Mouse (Mus musculus) limb, embryonic 14.5 days (tissue): ENCODE data around the gene Pidd1. TPM values are rescaled to one million over a fixed set of nuclear protein-coding genes. Genes with fewer than 3 reads are reported as not detected.
A peak's percentile ranks its signal among the peaks of the same experiment; 100 is the strongest.

Experiments
- ATAC-seq: fragments of 200-750 bp; cut with Nextera tagmentation; 2 replicates; pipeline ENCODE4 v1.8.0; 2017; ENCODE audit warnings: low read depth, moderate number of reproducible peaks, moderate TSS enrichment; ENCODE audit not compliant: low FRiP score
- DNase-seq: peaks from one replicate; pipeline ENCODE4 v3.0.0-alpha.2; 2015; ENCODE audit warnings: low spot score
- H3K27ac ChIP-seq: fragments of 300-500 bp; sonication (generic); replicated peaks from 2 replicates; pipeline ENCODE4 v1.5.1; 2014; ENCODE audit warnings: low read depth, mild to moderate bottlenecking, low read length, moderate library complexity, mixed read lengths
- H3K27me3 ChIP-seq: fragments of 300-500 bp; sonication (generic); 2 replicates; pipeline ENCODE4 v1.6.1; 2014; ENCODE audit warnings: low read length, mixed read lengths; ENCODE audit not compliant: control insufficient read depth, insufficient read depth
- H3K36me3 ChIP-seq: fragments of 300-500 bp; sonication (generic); 2 replicates; pipeline ENCODE4 v1.6.1; 2014; ENCODE audit warnings: mild to moderate bottlenecking, low read length, moderate library complexity, mixed read lengths; ENCODE audit not compliant: control insufficient read depth, insufficient read depth
- H3K4me1 ChIP-seq: fragments of 300-500 bp; sonication (generic); 2 replicates; pipeline ENCODE4 v1.6.1; 2014; ENCODE audit warnings: antibody characterized with exemption, low read length, mixed read lengths; ENCODE audit not compliant: control insufficient read depth, insufficient read depth
- H3K4me2 ChIP-seq: fragments of 300-500 bp; sonication (generic); replicated peaks from 2 replicates; pipeline ENCODE4 v1.6.1; 2014; ENCODE audit warnings: low read depth, mild to moderate bottlenecking, low read length, moderate library complexity; ENCODE audit not compliant: severe bottlenecking
- H3K4me3 ChIP-seq: fragments of 300-500 bp; sonication (generic); replicated peaks from 2 replicates; pipeline ENCODE4 v1.5.1; 2014; ENCODE audit warnings: low read length
- H3K9ac ChIP-seq: fragments of 300-500 bp; sonication (generic); 2 replicates; pipeline ENCODE4 v1.6.1; 2014; ENCODE audit warnings: mild to moderate bottlenecking, low read depth, low read length, moderate library complexity; ENCODE audit not compliant: severe bottlenecking
- H3K9me3 ChIP-seq: fragments of 300-500 bp; sonication (generic); 2 replicates; pipeline ENCODE4 v1.6.1; 2016; ENCODE audit warnings: low read length; ENCODE audit not compliant: control insufficient read depth
- POLR2A ChIP-seq: fragments of 200-500 bp; IDR thresholded peaks from 2 replicates; pipeline ENCODE4 v1.8.0; 2012; ENCODE audit warnings: inconsistent platforms, mild to moderate bottlenecking, moderate library complexity, borderline replicate concordance; ENCODE audit not compliant: insufficient read depth, insufficient read length; ENCODE audit errors: extremely low read depth
- WGBS: fragments of 180-500 bp; shearing (Covaris S2); extraction: QIAGEN DNeasy Blood & Tissue Kit; methylation state at CpG from one replicate; pipeline ENCODE4 v1.1.7; 2014; 5-methylcytosine and 5-hydroxymethylcytosine counted together
- polyA plus RNA-seq, 2 experiments: library from polyadenylated mRNA; depleted of rRNA in 1 of 2; stranded (reverse) in 1 of 2; unstranded in 1 of 2; fragments of >200 nt; fragmentation: Nextera tagmentation in 1 of 2; extraction: Ambion mirVana in 1 of 2; gene quantifications; 2 replicates each; pipeline versions ENCODE4 v1.2.1 to v1.2.3; 2012 to 2014

The Pidd1 gene
- polyA plus RNA-seq, 2 experiments: 6.9 to 25.0 TPM

GRCm38 (mm10) chr7:141476981-141477370, 33.2 kb upstream of the Pidd1 start:
- DNase-seq (no peak), ATAC-seq (no peak)
- WGBS: 21% methylated on average over 7 of the region's 7 CpGs

GRCm38 (mm10) chr7:141476226-141476980, 32.6 kb upstream of the Pidd1 start:
- H3K9me3 ChIP-seq: no peaks in the 10 kb centered on the region
- under 1% methylated on average over 17 of the region's 17 CpGs for WGBS
- peak overlapping the region; percentile 96 for H3K9ac ChIP-seq
- H3K4me1 ChIP-seq: peaks cover 44% of the 10 kb centered on the region
- no peaks in the 10 kb centered on the region for H3K27me3 ChIP-seq
- H3K4me2 ChIP-seq: peak overlapping the region; percentile 91
- TF ChIP-seq POLR2A: no peak
- H3K4me3 ChIP-seq: peak overlapping the region; percentile 59
- peak overlapping the region; percentile 92 for H3K27ac ChIP-seq
- peak; percentile 68 for DNase-seq
- H3K36me3 ChIP-seq: peaks cover 14% of the 10 kb centered on the region
- ATAC-seq: peak; percentile 53

More at GRCm38 (mm10) chr7:141476981-141477370, 33.2 kb upstream of the Pidd1 start:
- Histone ChIP-seq H3K27ac (peak overlapping the region; percentile 92), H3K36me3 (peaks cover 10% of the 10 kb centered on the region), H3K4me1 (peaks cover 49% of the 10 kb centered on the region), H3K4me2 (peak overlapping the region; percentile 91), H3K9me3 (no peaks in the 10 kb centered on the region), H3K9ac (peak overlapping the region; percentile 96), H3K4me3 (peak overlapping the region; percentile 59), H3K27me3 (no peaks in the 10 kb centered on the region)
- no peak for TF ChIP-seq POLR2A

DNA sequence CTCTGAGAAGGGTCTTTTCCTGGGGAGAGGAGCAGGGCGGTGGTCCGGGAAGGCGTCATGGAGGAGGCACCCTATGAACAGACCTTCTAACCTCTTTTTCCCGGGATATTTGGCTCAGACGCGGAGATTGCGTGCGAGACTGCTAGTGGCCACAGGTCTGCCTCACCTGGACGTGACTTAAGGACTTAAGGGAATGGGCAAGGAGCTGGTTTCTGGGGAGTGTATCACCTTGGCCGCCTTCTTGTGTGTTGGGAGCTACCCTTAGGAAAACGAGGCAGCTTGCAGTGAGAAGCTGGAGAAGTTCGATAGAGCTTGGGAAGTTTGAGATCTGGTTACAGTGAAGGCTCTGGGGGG, 32.0 kb upstream of the Pidd1 start:
- peaks cover 38% of the 10 kb centered on the region for H3K4me1 ChIP-seq
- no peaks in the 10 kb centered on the region for H3K27me3 ChIP-seq
- H3K9me3 ChIP-seq: no peaks in the 10 kb centered on the region
- 3% methylated on average over 10 of the region's 12 CpGs for WGBS
- TF ChIP-seq POLR2A: no peak
- DNase-seq (no peak), ATAC-seq (no peak)
- H3K36me3 ChIP-seq: peaks cover 20% of the 10 kb centered on the region
- peak overlapping the region; percentile 59 for H3K4me3 ChIP-seq
- peak overlapping the region; percentile 96 for H3K9ac ChIP-seq
- H3K4me2 ChIP-seq: peak overlapping the region; percentile 91
- H3K27ac ChIP-seq: peak overlapping the region; percentile 92

- peak within 1 kb of the TSS; percentile 91 for H3K4me2 ChIP-seq
- no peaks in the 10 kb centered on the region for H3K27me3 ChIP-seq
- peak; percentile 75 for ATAC-seq
- no peak for TF ChIP-seq POLR2A
- no peaks in the 10 kb centered on the region for H3K9me3 ChIP-seq
- under 1% methylated on average over 61 of the region's 87 CpGs for WGBS
- H3K4me3 ChIP-seq: peak within 1 kb of the TSS; percentile 59
- H3K27ac ChIP-seq: peak within 1 kb of the TSS; percentile 92
- H3K36me3 ChIP-seq: peaks cover 26% of the 10 kb centered on the region
- peak within 1 kb of the TSS; percentile 96 for H3K9ac ChIP-seq
- DNase-seq: peak; percentile 86
- H3K4me1 ChIP-seq: peaks cover 37% of the 10 kb centered on the region
Measured at GRCm38 (mm10) chr7:141475011-141475804, 31.4 kb upstream of the Pidd1 start, which contains the start of the genes Polr2l and Tspan4. Gene Polr2l (minus strand): TSS chr7:141475132. Gene Tspan4 (plus strand): TSS chr7:141475240.

DNA sequence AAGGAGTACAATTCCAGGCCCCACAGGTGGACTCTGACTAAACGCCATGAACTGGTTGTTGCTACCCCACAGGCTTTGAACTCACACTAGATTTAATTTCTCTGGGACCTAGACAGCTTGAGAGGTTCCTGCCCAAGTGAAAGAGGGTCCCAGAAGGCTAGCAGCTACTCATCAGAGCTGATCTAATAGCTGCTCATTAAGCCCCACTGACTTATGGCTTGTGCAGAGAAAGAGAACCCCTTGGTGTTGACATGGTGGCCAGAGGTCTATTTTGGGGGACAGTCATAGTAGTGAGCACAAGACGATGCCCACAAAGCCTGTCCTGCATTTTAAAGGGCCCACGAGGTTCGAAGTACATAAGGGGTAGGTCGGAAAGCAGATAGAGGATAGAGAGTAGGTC, 30.3 kb upstream of the Pidd1 start:
- 4% methylated on average over 5 of the region's 5 CpGs for WGBS
- ATAC-seq (no peak), DNase-seq (no peak)
- Histone ChIP-seq H3K4me1 (peaks cover 41% of the 10 kb centered on the region), H3K4me2 (peak overlapping the region; percentile 91), H3K9ac (peak overlapping the region; percentile 96), H3K27ac (no peak overlapping the region), H3K36me3 (peaks cover 36% of the 10 kb centered on the region), H3K27me3 (no peaks in the 10 kb centered on the region), H3K9me3 (no peaks in the 10 kb centered on the region), H3K4me3 (peak overlapping the region; percentile 59)
- TF ChIP-seq POLR2A: no peak
